Mouse (Mus musculus): ENCODE results near the gene Ino80d. TPM values are rescaled to one million over a fixed set of nuclear protein-coding genes. Genes with fewer than 3 reads are reported as not detected.

The Ino80d gene
- polyA plus RNA-seq, 1 experiment from 2014 or later, result 13.5 TPM

- H3K36me3 ChIP-seq (replicated peaks; ENCODE audit: control insufficient read depth, insufficient read depth), result no peaks in the 10 kb centered on the region
- 66% methylated on average over 9 of the region's 9 CpGs for WGBS
Measured at GRCm38 (mm10) chr1:62950526-62950925, 163.9 kb downstream of the Ino80d start.

DNA sequence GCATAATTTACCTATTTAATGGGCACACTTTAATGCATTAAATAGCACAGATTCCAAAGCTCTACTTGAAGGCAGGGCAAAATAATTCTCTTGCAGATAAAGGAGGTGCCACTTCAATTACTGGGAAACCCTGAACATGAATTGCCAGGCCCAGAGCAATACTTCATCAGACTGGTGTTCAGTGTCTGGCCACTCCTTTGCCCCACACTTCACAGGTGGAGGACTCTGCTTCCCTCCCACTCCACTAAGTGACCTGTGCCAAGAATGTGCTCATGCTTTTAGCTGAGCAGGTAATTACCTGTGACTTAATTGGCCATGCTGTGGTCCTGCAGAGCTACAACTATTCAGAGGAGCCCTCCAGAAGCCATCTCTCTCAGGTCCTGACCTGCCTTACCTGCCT lies 166.7 kb downstream of the Ino80d start:
- H3K4me1 ChIP-seq (replicated peaks; ENCODE audit: control insufficient read depth, insufficient read depth, low read length), result peaks cover 13% of the 10 kb centered on the region
- H3K4me2 ChIP-seq (replicated peaks), result no peak overlapping the region
- no peak overlapping the region for H3K27ac ChIP-seq
- H3K27me3 ChIP-seq (ENCODE audit: control insufficient read depth, insufficient read depth, low read length), result no peaks in the 10 kb centered on the region
- DNase-seq (ENCODE audit: low spot score), result no peak
- H3K4me3 ChIP-seq (replicated peaks; ENCODE audit: low read length), result no peak overlapping the region
- ATAC-seq (ENCODE audit: low FRiP score), result no peak
- H3K9me3 ChIP-seq (ENCODE audit: control insufficient read depth, low read length), result no peaks in the 10 kb centered on the region
- H3K9ac ChIP-seq, result no peak overlapping the region
- H3K36me3 ChIP-seq (replicated peaks; ENCODE audit: control insufficient read depth, insufficient read depth), result no peaks in the 10 kb centered on the region

More at GRCm38 (mm10) chr1:62950526-62950925, 163.9 kb downstream of the Ino80d start:
- H3K4me2 ChIP-seq (replicated peaks), result no peak overlapping the region
- H3K27me3 ChIP-seq (ENCODE audit: control insufficient read depth, insufficient read depth, low read length), result no peaks in the 10 kb centered on the region
- no peaks in the 10 kb centered on the region for H3K9me3 ChIP-seq (ENCODE audit: control insufficient read depth, low read length)
- no peak overlapping the region for H3K4me3 ChIP-seq (replicated peaks; ENCODE audit: low read length)
- no peak for DNase-seq (ENCODE audit: low spot score)
- ATAC-seq (ENCODE audit: low FRiP score), result no peak
- peaks cover 13% of the 10 kb centered on the region for H3K4me1 ChIP-seq (replicated peaks; ENCODE audit: control insufficient read depth, insufficient read depth, low read length)
- H3K27ac ChIP-seq, result no peak overlapping the region
- H3K9ac ChIP-seq, result no peak overlapping the region

- Histone ChIP-seq H3K4me3 (replicated peaks; ENCODE audit: low read length) (no peak overlapping the region), H3K4me2 (replicated peaks) (no peak overlapping the region), H3K27ac (no peak overlapping the region), H3K9me3 (ENCODE audit: control insufficient read depth, low read length) (no peaks in the 10 kb centered on the region), H3K9ac (no peak overlapping the region), H3K4me1 (replicated peaks; ENCODE audit: control insufficient read depth, insufficient read depth, low read length) (peaks cover 13% of the 10 kb centered on the region), H3K36me3 (replicated peaks; ENCODE audit: control insufficient read depth, insufficient read depth) (no peaks in the 10 kb centered on the region), H3K27me3 (ENCODE audit: control insufficient read depth, insufficient read depth, low read length) (no peaks in the 10 kb centered on the region)
- 56% methylated on average over 5 of the region's 5 CpGs for WGBS
- no peak for ATAC-seq (ENCODE audit: low FRiP score)
- DNase-seq (ENCODE audit: low spot score), result no peak
Measured at GRCm38 (mm10) chr1:62946987-62947386, 167.5 kb downstream of the Ino80d start.

DNA sequence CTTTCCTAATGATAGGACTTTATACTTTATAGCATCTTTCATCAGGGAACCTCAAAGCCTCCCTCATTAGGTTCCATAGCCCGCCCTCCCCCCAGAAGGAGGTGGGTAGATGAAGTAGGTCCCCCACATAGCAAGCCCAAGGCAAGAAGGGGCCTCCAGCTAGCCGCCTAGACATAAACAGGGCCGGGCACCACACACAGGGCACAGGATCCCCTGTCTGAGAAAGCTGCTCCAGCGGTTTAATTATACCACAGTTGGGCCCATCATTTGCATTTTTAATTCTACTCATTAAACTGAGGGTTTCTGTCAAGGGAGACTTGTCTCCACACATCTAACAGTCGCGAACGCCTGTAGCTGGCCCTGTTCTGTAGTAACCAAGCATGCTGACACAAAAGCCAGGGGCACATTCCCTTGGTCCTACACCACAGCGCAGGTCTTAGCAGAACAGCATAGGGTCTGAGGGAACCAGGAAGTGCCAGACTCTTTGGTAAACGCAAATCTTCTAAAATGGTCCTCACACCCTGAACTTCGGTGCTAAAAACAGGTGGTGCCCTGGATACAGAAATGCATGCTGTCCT lies 179.6 kb downstream of the Ino80d start:
- ATAC-seq (ENCODE audit: low FRiP score), result peak; percentile 49; the same call in 1 of the 2 replicates
- whole genome bisulfite sequencing, result 59% methylated on average over 10 of the region's 10 CpGs
- peak overlapping the region; percentile 68 for H3K27ac ChIP-seq
- peaks cover 27% of the 10 kb centered on the region for H3K4me1 ChIP-seq (replicated peaks; ENCODE audit: control insufficient read depth, insufficient read depth, low read length)
- H3K4me2 ChIP-seq (replicated peaks), result no peak overlapping the region
- H3K27me3 ChIP-seq (ENCODE audit: control insufficient read depth, insufficient read depth, low read length), result no peaks in the 10 kb centered on the region
- DNase-seq (ENCODE audit: low spot score), result no peak
- no peaks in the 10 kb centered on the region for H3K9me3 ChIP-seq (ENCODE audit: control insufficient read depth, low read length)
- no peak overlapping the region for H3K9ac ChIP-seq
- H3K36me3 ChIP-seq (replicated peaks; ENCODE audit: control insufficient read depth, insufficient read depth), result no peaks in the 10 kb centered on the region
- no peak overlapping the region for H3K4me3 ChIP-seq (replicated peaks; ENCODE audit: low read length)

- H3K27me3 ChIP-seq (ENCODE audit: control insufficient read depth, insufficient read depth, low read length), result no peaks in the 10 kb centered on the region
- H3K27ac ChIP-seq, result peak overlapping the region; percentile 68
- 18% methylated on average over 9 of the region's 9 CpGs for WGBS
- no peak overlapping the region for H3K9ac ChIP-seq
- DNase-seq (ENCODE audit: low spot score) (peak; percentile 73), ATAC-seq (ENCODE audit: low FRiP score) (peak; percentile 77)
- H3K9me3 ChIP-seq (ENCODE audit: control insufficient read depth, low read length), result no peaks in the 10 kb centered on the region
- peak overlapping the region; percentile 20; the same call in 1 of the 2 replicates for H3K4me2 ChIP-seq (replicated peaks)
- H3K36me3 ChIP-seq (replicated peaks; ENCODE audit: control insufficient read depth, insufficient read depth), result no peaks in the 10 kb centered on the region
- H3K4me3 ChIP-seq (replicated peaks; ENCODE audit: low read length), result no peak overlapping the region
- H3K4me1 ChIP-seq (replicated peaks; ENCODE audit: control insufficient read depth, insufficient read depth, low read length), result peaks cover 27% of the 10 kb centered on the region
Measured at GRCm38 (mm10) chr1:62934100-62934513, 180.4 kb downstream of the Ino80d start.

DNA sequence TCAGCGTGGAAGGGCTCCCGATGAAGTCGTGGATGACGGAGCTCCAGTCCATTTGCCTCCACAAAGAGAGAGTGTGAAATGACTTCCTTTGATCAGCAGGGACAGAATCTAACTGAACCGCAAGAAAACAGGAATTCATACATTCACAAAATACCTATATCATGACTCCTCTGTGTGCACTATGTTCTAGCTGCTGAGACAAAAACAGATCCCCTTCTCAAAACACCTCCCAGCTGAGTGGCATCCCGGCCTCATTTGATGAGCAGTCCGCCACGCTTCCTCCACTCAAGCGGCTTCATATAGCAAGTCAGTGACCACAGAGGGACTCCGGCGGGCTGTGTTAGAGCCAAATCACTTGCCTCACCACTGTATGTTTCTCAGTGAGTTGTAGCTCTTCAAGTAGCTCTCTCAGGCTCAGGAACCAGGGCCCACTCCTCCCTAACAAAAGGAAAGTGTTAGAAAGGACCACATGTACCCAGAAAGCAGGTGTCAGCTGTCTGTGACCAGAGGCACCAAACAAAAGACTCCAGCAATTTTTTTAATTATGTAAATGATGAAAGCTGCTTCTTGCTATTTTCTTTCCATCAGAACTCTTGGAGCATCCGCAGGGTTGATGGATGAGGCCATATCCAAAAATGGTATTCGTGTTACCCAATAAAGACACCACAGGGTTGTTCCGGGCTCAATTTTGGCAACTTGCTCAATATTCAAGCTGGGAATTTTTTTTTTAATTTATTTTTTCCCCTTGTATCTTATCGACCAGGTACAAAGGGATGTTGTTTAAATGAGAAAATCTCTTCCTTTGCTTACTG lies 181.0 kb downstream of the Ino80d start:
- H3K27me3 ChIP-seq (ENCODE audit: control insufficient read depth, insufficient read depth, low read length), result no peaks in the 10 kb centered on the region
- H3K9ac ChIP-seq, result no peak overlapping the region
- H3K4me3 ChIP-seq (replicated peaks; ENCODE audit: low read length), result no peak overlapping the region
- H3K27ac ChIP-seq, result peak overlapping the region; percentile 68
- H3K36me3 ChIP-seq (replicated peaks; ENCODE audit: control insufficient read depth, insufficient read depth), result no peaks in the 10 kb centered on the region
- DNase-seq (ENCODE audit: low spot score), result no peak
- 47% methylated on average over 15 of the region's 15 CpGs for WGBS
- ATAC-seq (ENCODE audit: low FRiP score), result peak; percentile 19; the same call in 1 of the 2 replicates
- no peaks in the 10 kb centered on the region for H3K9me3 ChIP-seq (ENCODE audit: control insufficient read depth, low read length)
- H3K4me2 ChIP-seq (replicated peaks), result no peak overlapping the region; the same call in 1 of the 2 replicates
- peaks cover 27% of the 10 kb centered on the region for H3K4me1 ChIP-seq (replicated peaks; ENCODE audit: control insufficient read depth, insufficient read depth, low read length)

- Histone ChIP-seq H3K4me1 (replicated peaks; ENCODE audit: control insufficient read depth, insufficient read depth, low read length) (peaks cover 19% of the 10 kb centered on the region), H3K27me3 (ENCODE audit: control insufficient read depth, insufficient read depth, low read length) (no peaks in the 10 kb centered on the region), H3K27ac (no peak overlapping the region), H3K4me3 (replicated peaks; ENCODE audit: low read length) (no peak overlapping the region), H3K9ac (no peak overlapping the region), H3K36me3 (replicated peaks; ENCODE audit: control insufficient read depth, insufficient read depth) (no peaks in the 10 kb centered on the region), H3K9me3 (ENCODE audit: control insufficient read depth, low read length) (no peaks in the 10 kb centered on the region), H3K4me2 (replicated peaks) (no peak overlapping the region)
- peak; percentile 72 for DNase-seq (ENCODE audit: low spot score)
- WGBS, result 3% methylated on average over 8 of the region's 8 CpGs
- no peak for ATAC-seq (ENCODE audit: low FRiP score)
Measured at GRCm38 (mm10) chr1:62929477-62929876, 185.0 kb downstream of the Ino80d start.

- no peak overlapping the region for H3K27ac ChIP-seq
- ATAC-seq (ENCODE audit: low FRiP score) (no peak), DNase-seq (ENCODE audit: low spot score) (no peak)
- WGBS, result 92% methylated on average over 6 of the region's 6 CpGs
- H3K4me3 ChIP-seq (replicated peaks; ENCODE audit: low read length), result no peak overlapping the region
- no peaks in the 10 kb centered on the region for H3K9me3 ChIP-seq (ENCODE audit: control insufficient read depth, low read length)
- no peak overlapping the region for H3K9ac ChIP-seq
- no peaks in the 10 kb centered on the region for H3K27me3 ChIP-seq (ENCODE audit: control insufficient read depth, insufficient read depth, low read length)
- H3K4me1 ChIP-seq (replicated peaks; ENCODE audit: control insufficient read depth, insufficient read depth, low read length), result no peaks in the 10 kb centered on the region
- H3K4me2 ChIP-seq (replicated peaks), result no peak overlapping the region
- H3K36me3 ChIP-seq (replicated peaks; ENCODE audit: control insufficient read depth, insufficient read depth), result no peaks in the 10 kb centered on the region
Measured at GRCm38 (mm10) chr1:62919219-62919618, 195.2 kb downstream of the Ino80d start.

DNA sequence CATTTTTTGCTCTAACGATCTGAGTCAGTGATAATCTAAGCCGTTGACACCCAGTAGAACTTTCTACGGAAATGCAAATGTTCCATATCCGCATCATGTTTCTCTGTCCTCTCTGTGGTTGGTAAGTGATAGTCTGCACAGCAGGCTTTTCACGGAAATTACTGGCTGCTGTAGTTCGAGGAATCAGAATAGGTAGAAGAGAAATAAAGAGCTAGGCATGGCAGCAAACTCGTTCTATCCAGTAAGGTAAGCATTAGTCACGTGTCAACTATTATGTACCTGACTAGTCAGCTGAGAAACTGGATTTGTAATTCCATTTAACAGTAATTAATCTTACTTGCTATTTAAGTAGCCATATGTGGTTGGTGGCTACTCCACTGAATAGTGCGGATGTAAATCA lies 197.9 kb downstream of the Ino80d start:
- H3K4me1 ChIP-seq (replicated peaks; ENCODE audit: control insufficient read depth, insufficient read depth, low read length), result no peaks in the 10 kb centered on the region
- no peak overlapping the region for H3K27ac ChIP-seq
- WGBS, result 65% methylated on average over 9 of the region's 9 CpGs
- H3K4me2 ChIP-seq (replicated peaks), result no peak overlapping the region
- no peak for DNase-seq (ENCODE audit: low spot score)
- no peak for ATAC-seq (ENCODE audit: low FRiP score)
- no peak overlapping the region for H3K9ac ChIP-seq
- H3K27me3 ChIP-seq (ENCODE audit: control insufficient read depth, insufficient read depth, low read length), result no peaks in the 10 kb centered on the region
- no peak overlapping the region for H3K4me3 ChIP-seq (replicated peaks; ENCODE audit: low read length)
- H3K36me3 ChIP-seq (replicated peaks; ENCODE audit: control insufficient read depth, insufficient read depth), result no peaks in the 10 kb centered on the region
- H3K9me3 ChIP-seq (ENCODE audit: control insufficient read depth, low read length), result no peaks in the 10 kb centered on the region
